Mouse (Mus musculus): ENCODE measurements around the gene Slc26a3.

GRCm38 (mm10) chr12:31498936-31499313, 108.3 kb downstream of the Slc26a3 start:
- no peak for TF ChIP-seq CTCF (IDR thresholded peaks at IDR 0.05; ENCODE audit: low read depth)
- no peak for TF ChIP-seq EP300 (optimal IDR thresholded peaks at IDR 0.05)

Measured in stomach, postnatal 0 days (tissue).